Mouse (Mus musculus): ENCODE measurements at regions not wholly inside any gene's neighbourhood (a gene's known extent, or its start where the extent isn't known, plus 50 kb on each side); places are given as distances from the start of the nearest gene placed in this dataset.
A peak's percentile ranks its signal among the peaks of the same experiment; 100 is the strongest.
"Not testable (repeated sequence)": the region's sequence is repeated elsewhere in the genome, so short reads cannot be mapped to it uniquely, and the experiment has no call there.

GRCm38 (mm10) chr3:152040751-152041150 lies 125.3 kb downstream of the Gipc2 start:
- DNase-seq (ENCODE audit: low read depth, low spot score) = no peak

DNA sequence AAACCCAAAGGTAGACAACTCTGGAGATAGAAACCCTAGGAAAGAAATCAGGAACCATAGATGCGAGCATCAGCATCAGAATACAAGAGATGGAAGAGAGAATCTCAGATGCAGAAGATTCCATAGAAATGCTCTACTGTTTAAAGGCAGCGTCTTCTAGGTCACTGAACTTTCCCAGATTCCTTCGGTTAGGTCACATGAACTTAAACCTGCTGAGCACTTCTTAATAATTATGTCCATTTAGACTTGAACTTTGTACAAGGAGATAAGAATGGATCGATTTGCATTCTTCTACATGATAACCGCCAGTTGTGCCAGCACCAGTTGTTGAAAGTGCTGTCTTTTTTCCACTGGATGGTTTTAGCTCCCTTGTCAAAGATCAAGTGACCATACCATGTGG lies 129.2 kb downstream of the Gipc2 start:
- not testable (repeated sequence) for DNase-seq (ENCODE audit: low read depth, low spot score)

DNA sequence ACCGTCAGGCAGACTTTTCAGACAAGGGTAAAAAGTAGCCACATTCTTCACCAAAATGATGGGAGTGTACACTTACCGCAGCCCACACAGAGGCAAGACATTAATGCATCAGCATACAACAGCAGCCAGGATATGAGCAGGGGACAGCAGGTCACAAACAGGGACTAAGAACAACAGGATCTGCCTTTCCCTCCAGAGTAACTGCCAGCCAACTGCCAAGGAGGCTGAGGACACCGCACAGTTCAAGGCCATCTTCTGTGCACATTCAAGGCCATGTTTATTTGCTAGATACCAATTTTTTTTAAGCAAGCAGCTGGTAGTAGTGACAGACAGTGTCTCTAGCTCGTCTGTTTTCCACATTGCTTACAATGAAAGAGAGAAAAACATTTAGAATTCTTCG lies 130.6 kb downstream of the Gipc2 start:
- no peak for DNase-seq (ENCODE audit: low read depth, low spot score)

DNA sequence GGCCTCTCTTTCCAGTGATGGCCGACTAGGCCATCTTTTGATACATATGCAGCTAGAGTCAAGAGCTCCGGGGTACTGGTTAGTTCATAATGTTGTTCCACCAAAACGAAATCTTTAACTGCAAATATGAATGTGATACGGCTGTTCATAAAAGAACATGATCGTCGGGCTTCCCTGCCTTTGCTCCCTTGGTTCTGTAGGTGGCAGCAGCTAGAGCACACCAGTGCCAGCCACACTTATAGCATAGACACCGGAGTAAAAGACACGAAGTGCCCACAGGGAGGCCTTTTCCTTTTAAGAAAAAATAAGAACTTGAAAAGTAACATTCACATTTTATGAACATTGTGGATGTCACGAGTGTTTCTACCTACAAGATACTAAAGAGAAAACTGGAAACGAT lies 131.3 kb downstream of the Gipc2 start:
- peak; percentile 46 for DNase-seq (ENCODE audit: low read depth, low spot score)

DNA sequence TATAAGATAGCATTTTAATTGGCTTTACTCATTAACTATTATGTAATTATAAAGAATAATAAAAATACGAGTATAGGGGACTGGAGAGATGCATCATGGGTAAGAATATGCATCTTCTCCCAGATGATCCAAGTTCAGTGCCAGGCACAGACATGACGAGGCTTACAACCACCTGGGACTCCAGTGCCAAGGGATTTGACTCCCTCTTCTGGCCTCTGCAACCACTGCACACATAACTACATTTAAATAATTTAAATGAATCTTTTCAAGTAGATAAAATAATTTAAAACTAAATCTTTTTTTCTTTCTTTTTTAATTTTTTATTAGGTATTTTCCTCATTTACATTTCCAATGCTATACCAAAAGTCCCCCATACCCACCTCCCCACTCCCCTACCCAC lies 131.8 kb downstream of the Gipc2 start:
- no peak for DNase-seq (ENCODE audit: low read depth, low spot score)

- no peak for DNase-seq (ENCODE audit: low read depth, low spot score)
Measured at GRCm38 (mm10) chr3:152032663-152033318, 133.2 kb downstream of the Gipc2 start.

- no peak for DNase-seq (ENCODE audit: low read depth, low spot score)
Measured at GRCm38 (mm10) chr3:152028695-152029094, 137.3 kb downstream of the Gipc2 start.

DNA sequence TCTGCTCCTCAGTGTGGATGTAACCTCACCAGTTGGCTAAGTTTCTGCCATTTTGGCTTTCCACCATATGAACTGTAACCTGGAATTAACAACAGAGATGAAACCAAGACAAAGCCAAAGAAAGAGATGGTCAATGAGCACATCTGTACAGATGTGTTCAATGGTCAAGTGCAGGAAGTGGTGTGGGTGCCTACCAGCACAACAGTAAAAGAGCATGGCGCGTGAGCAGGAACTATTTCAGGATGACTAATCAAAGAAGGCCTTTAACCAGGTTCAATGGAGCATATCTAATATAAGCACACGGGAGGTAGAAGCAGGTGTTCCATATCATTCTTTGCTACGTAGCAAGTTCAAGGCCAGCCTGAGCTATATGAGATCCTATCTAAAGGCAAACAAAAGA lies 140.0 kb downstream of the Gipc2 start:
- DNase-seq (ENCODE audit: low read depth, low spot score) = no peak

DNA sequence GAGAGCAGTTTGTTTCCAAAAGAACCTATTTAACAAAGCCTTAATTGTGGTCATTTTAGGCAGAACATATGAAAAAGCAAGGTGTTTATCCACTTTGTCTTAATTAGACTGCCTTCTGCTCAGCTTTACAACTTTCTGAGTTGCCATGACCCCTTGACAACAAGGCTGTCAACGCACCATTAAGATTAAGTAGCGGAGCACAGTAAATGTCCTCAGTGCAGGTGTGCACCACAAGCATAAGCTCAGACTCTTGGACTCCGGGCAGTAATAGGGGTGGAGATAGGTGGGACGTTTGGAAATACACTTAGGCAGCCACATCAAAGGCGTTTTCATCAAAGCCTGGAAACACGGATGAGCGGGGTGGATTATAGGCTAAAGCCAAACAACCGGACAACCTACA lies 140.9 kb downstream of the Gipc2 start:
- no peak for DNase-seq (ENCODE audit: low read depth, low spot score)

- no peak for DNase-seq (ENCODE audit: low read depth, low spot score)
Measured at GRCm38 (mm10) chr3:152006747-152007146, 159.3 kb downstream of the Gipc2 start.

- no peak for DNase-seq (ENCODE audit: low read depth, low spot score)
Measured at GRCm38 (mm10) chr3:152005366-152006025, 160.5 kb downstream of the Gipc2 start.

- no peak for DNase-seq (ENCODE audit: low read depth, low spot score)
Measured at GRCm38 (mm10) chr3:152004411-152004955, 161.5 kb downstream of the Gipc2 start.

DNA sequence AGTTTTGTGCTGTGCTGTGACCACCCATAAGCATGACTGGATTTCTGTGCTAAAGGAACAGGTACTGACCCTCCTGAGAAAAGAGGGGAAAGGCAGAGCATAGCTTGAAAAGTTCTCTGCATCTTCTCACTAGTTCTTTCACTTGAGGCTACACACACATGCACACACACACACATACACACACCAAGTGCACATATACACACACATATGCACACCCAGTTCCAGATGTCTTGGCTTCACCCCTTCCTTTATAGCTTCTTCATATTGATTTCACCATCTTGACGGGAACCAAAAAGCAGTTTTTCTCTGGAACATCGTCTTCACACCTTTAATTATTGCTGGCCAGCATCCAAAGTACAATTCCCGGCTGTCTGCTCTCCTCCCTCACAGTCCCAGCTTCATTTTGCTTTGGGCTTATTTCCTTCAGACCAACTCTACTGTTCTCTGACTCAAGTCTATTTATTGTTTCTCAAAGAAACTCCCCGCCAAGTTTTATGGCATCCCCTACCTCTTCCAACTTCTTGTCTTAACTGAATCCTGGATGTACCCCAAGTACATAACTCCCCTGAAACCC lies 160.2 kb upstream of the Ptgfr start:
- DNase-seq (ENCODE audit: low read depth, low spot score) = no peak

DNA sequence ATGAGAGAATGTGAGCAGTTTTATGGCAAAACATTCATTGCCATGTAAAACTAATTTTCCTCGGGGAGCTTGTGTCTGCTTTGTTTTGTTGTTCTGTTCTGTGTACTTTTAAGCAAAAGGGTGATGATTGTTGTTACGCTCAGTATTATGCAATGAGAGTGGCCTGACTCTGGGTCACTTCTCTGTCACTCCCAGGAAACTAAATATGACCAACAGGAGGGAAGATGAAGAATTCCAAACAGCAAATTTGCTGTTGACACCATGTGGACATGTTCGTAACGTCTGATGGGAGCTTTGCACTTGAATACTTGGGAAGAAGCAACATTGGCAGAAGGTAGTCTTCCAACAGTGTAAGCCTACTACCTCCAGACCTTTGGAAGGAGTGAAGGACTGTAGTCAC lies 159.7 kb upstream of the Ptgfr start:
- no peak for DNase-seq (ENCODE audit: low read depth, low spot score)

- DNase-seq (ENCODE audit: low read depth, low spot score) = peak; percentile 23
Measured at GRCm38 (mm10) chr3:151988221-151988620, 150.8 kb upstream of the Ptgfr start.

DNA sequence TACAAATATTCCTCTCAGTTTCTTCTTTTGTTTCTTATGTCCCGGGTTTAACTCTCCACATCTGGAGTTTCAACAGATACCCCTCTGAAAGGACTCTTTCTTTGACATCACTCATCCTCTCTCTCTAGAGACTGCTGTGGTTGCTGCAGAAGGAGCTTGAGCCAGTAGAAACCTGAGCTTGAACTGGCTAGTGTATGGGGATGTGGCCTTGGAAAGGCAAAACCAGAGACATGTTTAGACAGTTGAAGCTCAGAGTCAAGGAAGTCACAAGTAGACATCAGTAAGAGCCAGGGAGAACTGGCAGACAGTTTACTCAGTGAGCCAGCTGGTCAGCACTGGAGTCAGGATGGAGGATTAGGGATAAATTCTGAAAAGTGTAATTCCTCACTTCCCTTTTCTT lies 140.7 kb upstream of the Ptgfr start:
- DNase-seq (ENCODE audit: low read depth, low spot score) = no peak

DNA sequence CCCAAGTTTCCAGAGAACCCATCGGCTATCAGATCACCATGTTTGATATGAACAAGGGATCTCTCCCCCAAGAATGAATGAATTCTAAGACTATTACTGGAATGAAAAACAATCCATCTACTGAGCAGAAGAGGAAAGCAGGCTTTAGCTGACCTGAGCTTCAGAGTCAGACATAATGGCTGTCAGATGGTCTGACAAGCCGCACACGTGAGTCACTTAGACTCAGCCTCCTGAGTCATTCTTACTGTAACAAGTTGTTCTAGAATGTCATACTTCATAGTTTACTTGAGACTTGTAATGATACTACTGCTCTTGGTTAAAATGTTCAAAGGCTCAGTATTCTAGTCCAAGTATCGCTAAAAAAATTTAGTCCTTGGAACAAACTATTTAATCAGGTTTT lies 140.2 kb upstream of the Ptgfr start:
- DNase-seq (ENCODE audit: low read depth, low spot score) = no peak

DNA sequence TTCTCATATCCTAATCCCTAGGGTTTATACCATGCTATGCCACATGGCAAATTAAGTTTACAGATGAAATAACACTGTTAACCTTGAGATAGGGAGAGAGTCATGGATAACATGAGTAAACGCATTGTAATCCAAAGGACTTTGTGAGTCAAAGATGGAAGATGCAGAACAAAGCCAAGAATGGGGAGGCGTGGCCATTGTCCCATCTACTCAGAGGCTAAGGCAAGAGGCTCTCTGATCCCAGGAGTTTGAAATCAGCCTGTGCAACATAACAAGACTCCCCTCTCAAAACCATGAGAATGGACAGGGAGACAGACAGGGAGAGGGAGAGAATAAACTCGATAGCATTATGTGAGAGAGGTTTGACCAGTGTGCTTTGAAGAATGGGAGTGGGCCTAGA lies 112.4 kb upstream of the Ptgfr start:
- DNase-seq (ENCODE audit: low read depth, low spot score) = no peak

GRCm38 (mm10) chr3:151948015-151948645 lies 110.7 kb upstream of the Ptgfr start:
- no peak for DNase-seq (ENCODE audit: low read depth, low spot score)

- no peak for DNase-seq (ENCODE audit: low read depth, low spot score)
Measured at GRCm38 (mm10) chr3:151945916-151946315, 108.5 kb upstream of the Ptgfr start.

GRCm38 (mm10) chr3:151943542-151943941 lies 106.1 kb upstream of the Ptgfr start:
- DNase-seq (ENCODE audit: low read depth, low spot score) = no peak

- no peak for DNase-seq (ENCODE audit: low read depth, low spot score)
Measured at GRCm38 (mm10) chr3:151938472-151939029, 101.1 kb upstream of the Ptgfr start.
